Mouse (Mus musculus) liver (tissue): ENCODE data around the gene 1110051M20Rik.

Experiments used
- DNase-seq: peaks from one replicate; pipeline ENCODE4 v3.0.0-alpha.2; 2020; ENCODE audit warnings: mixed read lengths

1110051M20Rik gene

GRCm38 (mm10) chr2:91339591-91339990 is 104.9 kb downstream of the 1110051M20Rik start:
- DNase-seq: no peak

GRCm38 (mm10) chr2:91335128-91335527 is 109.4 kb downstream of the 1110051M20Rik start:
- DNase-seq: no peak

GRCm38 (mm10) chr2:91331051-91331843 is 113.3 kb downstream of the 1110051M20Rik start:
- no peak for DNase-seq

GRCm38 (mm10) chr2:91329996-91330738 is 114.3 kb downstream of the 1110051M20Rik start:
- DNase-seq: no peak

- DNase-seq: no peak
Measured at GRCm38 (mm10) chr2:91328729-91329125, 115.8 kb downstream of the 1110051M20Rik start.

GRCm38 (mm10) chr2:91327968-91328728 is 116.4 kb downstream of the 1110051M20Rik start:
- DNase-seq: no peak

- DNase-seq: no peak
Measured at GRCm38 (mm10) chr2:91326746-91327350, 117.7 kb downstream of the 1110051M20Rik start.

- DNase-seq: no peak
Measured at GRCm38 (mm10) chr2:91324761-91325421, 119.6 kb downstream of the 1110051M20Rik start.

- no peak for DNase-seq
Measured at GRCm38 (mm10) chr2:91324346-91324745, 120.2 kb downstream of the 1110051M20Rik start.

GRCm38 (mm10) chr2:91322490-91322889 is 122.0 kb downstream of the 1110051M20Rik start:
- DNase-seq: no peak

- DNase-seq: no peak
Measured at GRCm38 (mm10) chr2:91321923-91322322, 122.6 kb downstream of the 1110051M20Rik start.

- DNase-seq: no peak
Measured at GRCm38 (mm10) chr2:91320559-91321529, 123.7 kb downstream of the 1110051M20Rik start.

- no peak for DNase-seq
Measured at GRCm38 (mm10) chr2:91314184-91314583, 130.3 kb downstream of the 1110051M20Rik start.

GRCm38 (mm10) chr2:91312578-91313311 is 131.8 kb downstream of the 1110051M20Rik start:
- no peak for DNase-seq

- no peak for DNase-seq
Measured at GRCm38 (mm10) chr2:91309546-91309945, 135.0 kb downstream of the 1110051M20Rik start.

- DNase-seq: no peak
Measured at GRCm38 (mm10) chr2:91308680-91309079, 135.8 kb downstream of the 1110051M20Rik start.

GRCm38 (mm10) chr2:91306589-91306988 is 137.9 kb downstream of the 1110051M20Rik start:
- DNase-seq: no peak

- no peak for DNase-seq
Measured at GRCm38 (mm10) chr2:91305926-91306325, 138.6 kb downstream of the 1110051M20Rik start.

GRCm38 (mm10) chr2:91302845-91303244 is 141.7 kb downstream of the 1110051M20Rik start:
- no peak for DNase-seq

- no peak for DNase-seq
Measured at GRCm38 (mm10) chr2:91301836-91302235, 142.7 kb downstream of the 1110051M20Rik start.
